In genomic region chr1:136749188-136749587, GRCm38 (mm10) we compare ENCODE assay signal across 9 mouse cellular contexts.
DNase-seq lines count a peak whose midpoint lies in the region; TF ChIP-seq lines count a peak whose summit lies in the region.
"Had no signal": no experiment of that assay in that cellular context is flagged by ENCODE, and none has a peak within 500 bp of the region (broad histone marks: within the 10 kb centered on the region; RNA-seq: fewer than 3 reads in every experiment).

No protein-coding gene starts in this region.

- TF ChIP-seq CTCF in testis, adult 2 months (IDR thresholded peaks at IDR 0.05; ENCODE audit: control insufficient read depth, insufficient read depth, insufficient replicate concordance, low read depth, low read length): peak; percentile 60
- TF ChIP-seq CTCF in brain, embryonic 14.5 days (IDR thresholded peaks at IDR 0.05; ENCODE audit: borderline replicate concordance, extremely low read depth, insufficient read depth, insufficient read length): peak; percentile 69; the same call in 1 of the 2 replicates

- no peak overlapping the region for H3K4me3 ChIP-seq in heart, embryonic 10.5 days
- no peak overlapping the region for H3K4me3 ChIP-seq in testis, adult 2 months (ENCODE audit: control insufficient read depth, low read depth, low read length)
- H3K4me3 ChIP-seq: limb, embryonic 13.5 days had no signal

- WGBS in heart, embryonic 10.5 days: 54% methylated on average over 8 of the region's 8 CpGs

- no peaks in the 10 kb centered on the region for H3K27me3 ChIP-seq in heart, embryonic 10.5 days (ENCODE audit: insufficient read depth, poor library complexity, severe bottlenecking)
- no peaks in the 10 kb centered on the region for H3K27me3 ChIP-seq in testis, adult 2 months (ENCODE audit: control insufficient read depth, insufficient read depth, low read length)
- H3K27me3 ChIP-seq: limb, embryonic 13.5 days had no signal

- no peaks in the 10 kb centered on the region for H3K9me3 ChIP-seq in heart, embryonic 10.5 days
- H3K9me3 ChIP-seq: limb, embryonic 13.5 days had no signal

- TF ChIP-seq POLR2A in testis, adult 2 months (IDR thresholded peaks at IDR 0.05; ENCODE audit: control insufficient read depth, low read depth, low read length): no peak
- no peak for TF ChIP-seq POLR2A in brain, embryonic 14.5 days (IDR thresholded peaks at IDR 0.05; ENCODE audit: borderline replicate concordance, extremely low read depth, insufficient read depth, insufficient read length, poor library complexity, severe bottlenecking)

- no peaks in the 10 kb centered on the region for H3K36me3 ChIP-seq in heart, embryonic 10.5 days
- no peaks in the 10 kb centered on the region for H3K36me3 ChIP-seq in testis, adult 2 months (ENCODE audit: control insufficient read depth, insufficient read depth, low read length)
- H3K36me3 ChIP-seq: limb, embryonic 13.5 days had no signal

- no peak overlapping the region for H3K27ac ChIP-seq in heart, embryonic 10.5 days
- no peak overlapping the region for H3K27ac ChIP-seq in testis, adult 2 months (ENCODE audit: control insufficient read depth, insufficient read depth, low read depth, low read length)
- H3K27ac ChIP-seq: limb, embryonic 13.5 days had no signal

- 0 out of 2 replicates have a peak, but pooled peaks cover 6% of the 10 kb centered on the region for H3K4me1 ChIP-seq in heart, embryonic 10.5 days
- H3K4me1 ChIP-seq in testis, adult 2 months (ENCODE audit: control insufficient read depth, insufficient read depth, low read length): no peaks in the 10 kb centered on the region
- H3K4me1 ChIP-seq: limb, embryonic 13.5 days had no signal

- peak; percentile 21 to 46 for DNase-seq in heart, adult 18-20 months
- no peak for DNase-seq in heart, embryonic 10.5 days (ENCODE audit: low spot score)
- no peak for DNase-seq in testis, postnatal 10 days (ENCODE audit: low spot score)
- peak; percentile 58 for DNase-seq in brain, embryonic 14.5 days (ENCODE audit: low read depth)
- peak; percentile 45 to 66 for DNase-seq in kidney, postnatal 36 days
- peak; percentile 68 for DNase-seq in retina, postnatal 1 day
- DNase-seq in layer of hippocampus, postnatal 14 days (ENCODE audit: low spot score in 2 of 2): no peak

Comparison
In these comparisons a context has a peak if more than half of its experiments do, and no peak if none do; other contexts are left out.
1. DNase-seq: peak in heart, adult 18-20 months (2 of 2), brain, embryonic 14.5 days (single experiment), kidney, postnatal 36 days (2 of 2) and retina, postnatal 1 day (single experiment); none in heart, embryonic 10.5 days (single experiment), testis, postnatal 10 days (single experiment) and layer of hippocampus, postnatal 14 days (0 of 2).